Mouse (Mus musculus) neural tube, embryonic 12.5 days (tissue): ENCODE data around the gene E130218I03Rik. TPM values are rescaled to one million over a fixed set of nuclear protein-coding genes. Genes with fewer than 3 reads are reported as not detected.
"Not testable (repeated sequence)": the region's sequence is repeated elsewhere in the genome, so short reads cannot be mapped to it uniquely, and the experiment has no call there.

Source experiments
- ATAC-seq: fragments of 200-750 bp; cut with Nextera tagmentation; 2 replicates; pipeline ENCODE4 v1.8.0; 2017; ENCODE audit warnings: low read depth, mild to moderate bottlenecking, moderate TSS enrichment, moderate library complexity; ENCODE audit not compliant: low FRiP score
- H3K27ac ChIP-seq: fragments of 300-500 bp; sonication (generic); 2 replicates; pipeline ENCODE4 v1.5.1; 2016
- H3K27me3 ChIP-seq: fragments of 300-500 bp; sonication (generic); replicated peaks from 2 replicates; pipeline ENCODE4 v1.6.1; 2016; ENCODE audit warnings: mild to moderate bottlenecking
- H3K36me3 ChIP-seq: fragments of 300-500 bp; sonication (generic); 2 replicates; pipeline ENCODE4 v1.6.1; 2016; ENCODE audit warnings: mild to moderate bottlenecking
- H3K4me1 ChIP-seq: fragments of 300-500 bp; sonication (generic); 2 replicates; pipeline ENCODE4 v1.6.1; 2016
- H3K4me2 ChIP-seq: fragments of 300-500 bp; sonication (generic); replicated peaks from 2 replicates; pipeline ENCODE4 v1.6.1; 2016; ENCODE audit warnings: mild to moderate bottlenecking
- H3K4me3 ChIP-seq: fragments of 300-500 bp; sonication (generic); 2 replicates; pipeline ENCODE4 v1.5.1; 2016
- H3K9ac ChIP-seq: fragments of 300-500 bp; sonication (generic); 2 replicates; pipeline ENCODE4 v1.6.1; 2016; ENCODE audit warnings: mild to moderate bottlenecking
- H3K9me3 ChIP-seq: fragments of 300-500 bp; sonication (generic); 2 replicates; pipeline ENCODE4 v1.6.1; 2016; ENCODE audit warnings: mild to moderate bottlenecking
- WGBS: fragments of 180-500 bp; shearing (Covaris S2); methylation state at CpG from one replicate; pipeline ENCODE4 v1.1.7; 2016; 5-methylcytosine and 5-hydroxymethylcytosine counted together
- polyA plus RNA-seq: library from polyadenylated mRNA; unstranded; fragments of >200 nt; fragmentation: Nextera tagmentation; extraction: Ambion mirVana; gene quantifications from 2 replicates; pipeline ENCODE4 v1.2.1, GENCODE M21; 2016

The E130218I03Rik gene
- polyA plus RNA-seq, 1 experiment from 2014 or later = 0.84 TPM

DNA sequence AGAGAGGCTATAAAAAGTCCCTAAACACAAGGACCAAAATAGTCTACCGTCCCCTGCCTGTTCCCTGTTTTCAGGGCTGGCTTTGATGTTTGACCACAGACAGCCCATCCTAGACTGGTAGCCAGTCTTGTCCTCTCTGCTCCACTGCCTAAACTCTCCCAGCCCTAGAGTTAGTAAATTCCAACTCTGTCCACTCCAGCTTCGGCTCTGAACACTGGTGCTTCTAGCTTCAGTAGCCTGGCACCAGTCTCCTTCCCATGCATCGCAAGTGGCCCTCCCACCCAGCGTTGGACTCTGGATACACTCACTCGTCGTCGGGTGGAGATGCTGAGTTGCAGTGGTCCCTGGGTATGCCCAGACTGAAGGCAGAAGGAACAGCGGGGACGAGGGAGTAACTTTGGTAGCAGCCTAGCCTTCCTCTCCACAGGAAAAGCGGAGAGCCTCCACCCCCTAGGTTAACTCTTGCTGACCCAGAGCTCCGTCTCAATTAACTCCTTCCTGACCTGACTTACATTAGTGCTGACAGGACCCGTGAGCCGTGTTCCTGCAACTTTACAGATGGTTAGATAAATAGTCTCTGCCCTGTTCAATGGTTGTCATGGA lies 10.4 kb downstream of the E130218I03Rik start, which contains the start of gene Grrp1:
TSS of gene Grrp1 (minus strand) at position 385 of the 603 bp plus-strand sequence.
- H3K4me2 ChIP-seq = peak within 1 kb of the TSS; percentile 84
- peaks cover 63% of the 10 kb centered on the region for H3K27me3 ChIP-seq
- peak within 1 kb of the TSS; percentile 21 for H3K4me3 ChIP-seq
- no peak within 1 kb of the TSS for H3K27ac ChIP-seq
- H3K4me1 ChIP-seq = peaks cover 78% of the 10 kb centered on the region
- 0 out of 2 replicates have a peak within 1 kb of the TSS, but pooled peaks have one; percentile 1 for H3K9ac ChIP-seq
- 1% methylated on average over 13 of the region's 13 CpGs for WGBS
- ATAC-seq = no peak
- H3K36me3 ChIP-seq = no peaks in the 10 kb centered on the region
- H3K9me3 ChIP-seq = no peaks in the 10 kb centered on the region

DNA sequence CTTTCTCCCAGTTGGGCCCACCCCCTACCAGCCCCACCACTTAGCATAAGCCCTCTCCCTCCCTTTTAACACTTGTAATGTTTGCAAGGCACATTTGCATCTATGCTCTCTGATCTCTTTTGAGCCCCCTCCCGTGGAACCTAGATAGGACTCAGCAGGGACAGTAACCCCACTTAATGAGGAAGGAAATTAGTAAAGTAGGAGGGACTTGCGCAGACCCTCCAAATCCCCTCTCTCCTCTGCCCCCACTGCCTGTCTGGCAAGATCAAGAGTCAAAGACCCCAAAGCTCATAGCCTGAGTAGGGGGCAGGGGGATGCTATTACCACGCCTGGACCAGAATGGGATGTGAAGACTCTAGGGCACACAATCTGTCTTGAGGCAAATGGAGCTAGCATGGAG lies 11.4 kb downstream of the E130218I03Rik start:
- H3K27ac ChIP-seq = no peak overlapping the region
- WGBS = 15% methylated on average over 3 of the region's 3 CpGs
- no peak for ATAC-seq

DNA sequence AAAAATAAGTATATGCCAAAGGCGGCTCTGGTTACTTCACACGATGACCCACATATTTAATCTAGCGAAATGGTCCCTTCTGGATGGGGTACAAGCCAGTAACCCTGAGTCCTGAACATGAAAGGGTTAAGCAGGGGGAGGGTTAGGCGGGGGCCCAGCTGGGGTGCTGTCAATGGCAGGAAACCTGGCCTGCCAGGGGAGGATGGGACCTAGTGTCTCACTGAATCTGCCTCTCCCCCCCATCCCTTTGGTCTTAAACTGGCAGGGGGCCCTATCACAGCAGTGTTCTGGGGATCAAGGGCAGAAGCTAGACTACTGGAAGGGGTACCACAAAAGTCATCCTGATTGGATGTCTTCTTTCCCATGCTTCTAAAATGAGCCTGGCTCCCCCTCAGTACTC lies 12.4 kb downstream of the E130218I03Rik start:
- peaks cover 64% of the 10 kb centered on the region for H3K4me1 ChIP-seq
- no peaks in the 10 kb centered on the region for H3K36me3 ChIP-seq
- no peak for ATAC-seq
- no peak overlapping the region for H3K27ac ChIP-seq
- 0 out of 2 replicates have a peak overlapping the region, but pooled peaks have one; percentile 21 for H3K4me2 ChIP-seq
- H3K9me3 ChIP-seq = no peaks in the 10 kb centered on the region
- H3K27me3 ChIP-seq = peaks cover 44% of the 10 kb centered on the region
- 14% methylated on average over 4 of the region's 4 CpGs for WGBS
- H3K9ac ChIP-seq = no peak overlapping the region
- H3K4me3 ChIP-seq = no peak overlapping the region

More for the DNA sequence above, 11.4 kb downstream of the E130218I03Rik start:
- Histone ChIP-seq H3K9me3 (no peaks in the 10 kb centered on the region), H3K4me1 (peaks cover 74% of the 10 kb centered on the region), H3K36me3 (no peaks in the 10 kb centered on the region), H3K27me3 (peaks cover 54% of the 10 kb centered on the region), H3K9ac (no peak overlapping the region), H3K4me2 (no peak overlapping the region; the same call in 1 of the 2 replicates), H3K4me3 (no peak overlapping the region)

GRCm38 (mm10) chr4:134256407-134257197 lies 13.1 kb downstream of the E130218I03Rik start:
- Histone ChIP-seq H3K9ac (no peak overlapping the region), H3K27ac (0 out of 2 replicates have a peak overlapping the region, but pooled peaks have one; percentile 23), H3K36me3 (no peaks in the 10 kb centered on the region), H3K27me3 (peaks cover 36% of the 10 kb centered on the region), H3K9me3 (no peaks in the 10 kb centered on the region), H3K4me2 (peak overlapping the region; percentile 21), H3K4me3 (no peak overlapping the region), H3K4me1 (peaks cover 57% of the 10 kb centered on the region)
- no peak for ATAC-seq
- 4% methylated on average over 19 of the region's 19 CpGs for WGBS

GRCm38 (mm10) chr4:134257198-134258009 lies 13.9 kb downstream of the E130218I03Rik start:
- Histone ChIP-seq H3K36me3 (no peaks in the 10 kb centered on the region), H3K9me3 (no peaks in the 10 kb centered on the region), H3K4me3 (no peak overlapping the region), H3K4me2 (no peak overlapping the region), H3K27me3 (peaks cover 28% of the 10 kb centered on the region), H3K9ac (no peak overlapping the region), H3K27ac (no peak overlapping the region), H3K4me1 (peaks cover 49% of the 10 kb centered on the region)
- 5% methylated on average over 11 of the region's 11 CpGs for WGBS
- no peak for ATAC-seq

- no peak overlapping the region for H3K9ac ChIP-seq
- H3K4me1 ChIP-seq = peaks cover 42% of the 10 kb centered on the region
- H3K4me2 ChIP-seq = no peak overlapping the region
- no peaks in the 10 kb centered on the region for H3K36me3 ChIP-seq
- H3K9me3 ChIP-seq = no peaks in the 10 kb centered on the region
- H3K27me3 ChIP-seq = peaks cover 19% of the 10 kb centered on the region; the same call in 1 of the 2 replicates
- H3K27ac ChIP-seq = no peak overlapping the region
- 70% methylated on average over 11 of the region's 11 CpGs for WGBS
- no peak for ATAC-seq
- no peak overlapping the region for H3K4me3 ChIP-seq
Measured at GRCm38 (mm10) chr4:134258354-134258753, 14.9 kb downstream of the E130218I03Rik start.

DNA sequence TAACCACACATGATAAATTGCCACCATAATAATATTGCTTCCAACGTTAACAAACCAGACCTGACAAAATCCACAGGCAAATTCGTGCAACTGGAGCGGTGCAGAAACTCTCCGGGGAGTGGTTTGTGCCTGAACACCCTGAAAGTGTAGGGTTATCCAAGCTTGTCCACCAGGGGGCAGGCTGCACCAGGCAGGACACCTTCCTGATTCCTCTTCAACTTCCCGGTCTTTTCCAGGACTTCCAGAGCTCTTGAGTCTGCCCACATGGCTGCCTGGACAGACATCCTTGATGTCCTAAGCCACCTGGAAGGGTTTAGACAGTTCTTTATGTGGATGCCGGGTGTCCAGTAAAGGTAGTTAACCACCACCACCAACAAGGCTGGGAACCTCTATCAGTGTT lies 19.7 kb downstream of the E130218I03Rik start:
- whole genome bisulfite sequencing = 34% methylated on average over 6 of the region's 6 CpGs
- Histone ChIP-seq H3K4me2 (no peak overlapping the region), H3K9me3 (no peaks in the 10 kb centered on the region), H3K27ac (no peak overlapping the region), H3K36me3 (no peaks in the 10 kb centered on the region), H3K9ac (no peak overlapping the region), H3K27me3 (no peaks in the 10 kb centered on the region), H3K4me3 (no peak overlapping the region), H3K4me1 (no peaks in the 10 kb centered on the region)
- no peak for ATAC-seq

GRCm38 (mm10) chr4:134265860-134266585 lies 22.6 kb downstream of the E130218I03Rik start:
- no peak overlapping the region for H3K4me3 ChIP-seq
- no peaks in the 10 kb centered on the region for H3K4me1 ChIP-seq
- 53% methylated on average over 9 of the region's 9 CpGs for WGBS

DNA sequence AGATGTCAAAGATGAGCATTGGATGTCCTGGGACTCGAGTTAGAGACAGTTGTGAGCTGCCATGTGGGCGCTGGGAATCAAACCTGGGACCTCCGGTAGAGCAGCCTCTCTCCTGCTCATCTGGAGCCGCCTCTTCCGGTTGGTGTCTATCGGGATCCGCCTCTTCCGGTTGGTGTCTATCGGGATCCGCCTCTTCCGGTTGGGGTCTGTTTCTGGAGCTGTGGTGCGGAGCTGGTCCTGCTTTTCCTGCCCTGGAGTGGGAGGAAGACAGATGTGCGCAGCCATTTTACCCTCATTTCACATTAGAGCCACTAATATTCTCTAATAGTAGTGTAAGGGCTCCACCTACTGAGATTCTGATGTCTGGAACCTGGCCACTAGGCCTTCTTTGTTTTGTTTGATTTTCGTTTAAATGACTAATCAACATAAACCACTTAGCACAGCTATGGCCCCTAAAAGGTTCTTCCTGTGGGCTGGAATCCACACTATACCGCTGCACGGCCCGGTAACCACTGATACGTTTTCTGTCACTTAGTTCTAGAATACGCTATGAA lies 24.7 kb downstream of the E130218I03Rik start:
- H3K4me3 ChIP-seq = no peak overlapping the region
- H3K27me3 ChIP-seq = no peaks in the 10 kb centered on the region
- no peak overlapping the region for H3K4me2 ChIP-seq
- no peak overlapping the region for H3K27ac ChIP-seq
- no peak overlapping the region for H3K9ac ChIP-seq
- ATAC-seq = no peak
- 86% methylated on average over 19 of the region's 19 CpGs for WGBS
- H3K4me1 ChIP-seq = no peaks in the 10 kb centered on the region
- H3K9me3 ChIP-seq = no peaks in the 10 kb centered on the region
- no peaks in the 10 kb centered on the region for H3K36me3 ChIP-seq

More at GRCm38 (mm10) chr4:134265860-134266585, 22.6 kb downstream of the E130218I03Rik start:
- no peak overlapping the region for H3K27ac ChIP-seq
- no peaks in the 10 kb centered on the region for H3K36me3 ChIP-seq
- H3K4me2 ChIP-seq = no peak overlapping the region
- no peaks in the 10 kb centered on the region for H3K27me3 ChIP-seq
- ATAC-seq = no peak
- H3K9me3 ChIP-seq = no peaks in the 10 kb centered on the region
- no peak overlapping the region for H3K9ac ChIP-seq

DNA sequence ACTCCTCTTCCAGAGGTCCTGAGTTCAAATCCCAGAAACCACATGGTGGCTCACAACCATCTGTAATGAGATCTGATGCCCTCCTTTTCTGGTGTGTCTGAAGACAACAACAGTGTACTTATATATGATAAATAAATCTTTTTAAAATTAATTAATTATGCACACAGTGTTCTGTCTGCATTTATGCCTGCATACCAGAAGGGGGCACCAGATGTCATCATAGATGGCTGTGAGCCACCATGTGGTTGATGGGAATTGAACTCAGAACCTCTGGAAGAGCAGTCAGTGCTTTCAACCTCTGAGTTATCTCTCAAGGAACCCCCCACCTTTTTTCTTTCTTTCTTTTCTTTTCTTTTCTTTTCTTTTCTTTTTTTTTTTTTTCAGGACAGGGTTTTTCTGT lies 26.2 kb downstream of the E130218I03Rik start:
- not testable (repeated sequence) for H3K4me2 ChIP-seq, H3K27me3 ChIP-seq, H3K4me1 ChIP-seq, H3K9ac ChIP-seq, H3K9me3 ChIP-seq, H3K36me3 ChIP-seq, ATAC-seq, H3K4me3 ChIP-seq, H3K27ac ChIP-seq

DNA sequence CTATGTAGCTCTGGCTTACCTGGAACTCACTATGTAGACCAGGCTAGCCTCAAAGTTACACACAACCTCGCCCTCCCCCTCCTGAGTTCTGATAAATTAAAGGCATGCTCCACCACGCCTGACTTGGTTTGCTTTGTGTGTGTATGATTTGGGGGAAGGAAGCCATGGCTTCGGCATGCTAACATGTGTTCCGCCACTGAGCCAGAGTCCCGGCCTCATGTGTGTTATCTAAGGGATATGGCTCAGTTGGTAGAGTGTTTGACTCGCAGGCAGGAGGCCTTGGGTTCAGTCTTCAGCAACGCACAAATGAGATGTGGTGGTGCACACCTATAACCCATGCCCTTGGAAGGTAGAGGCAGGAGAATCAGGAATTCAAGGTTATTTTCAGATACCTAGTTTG lies 28.5 kb downstream of the E130218I03Rik start:
- WGBS = 86% methylated on average over 7 of the region's 7 CpGs
- Histone ChIP-seq H3K36me3 (peaks cover 9% of the 10 kb centered on the region), H3K9me3 (no peaks in the 10 kb centered on the region), H3K4me2 (no peak overlapping the region), H3K9ac (no peak overlapping the region), H3K27ac (no peak overlapping the region), H3K4me1 (no peaks in the 10 kb centered on the region), H3K27me3 (no peaks in the 10 kb centered on the region), H3K4me3 (no peak overlapping the region)
- no peak for ATAC-seq
